Mouse (Mus musculus): ENCODE measurements around the gene Leng8.

DNA sequence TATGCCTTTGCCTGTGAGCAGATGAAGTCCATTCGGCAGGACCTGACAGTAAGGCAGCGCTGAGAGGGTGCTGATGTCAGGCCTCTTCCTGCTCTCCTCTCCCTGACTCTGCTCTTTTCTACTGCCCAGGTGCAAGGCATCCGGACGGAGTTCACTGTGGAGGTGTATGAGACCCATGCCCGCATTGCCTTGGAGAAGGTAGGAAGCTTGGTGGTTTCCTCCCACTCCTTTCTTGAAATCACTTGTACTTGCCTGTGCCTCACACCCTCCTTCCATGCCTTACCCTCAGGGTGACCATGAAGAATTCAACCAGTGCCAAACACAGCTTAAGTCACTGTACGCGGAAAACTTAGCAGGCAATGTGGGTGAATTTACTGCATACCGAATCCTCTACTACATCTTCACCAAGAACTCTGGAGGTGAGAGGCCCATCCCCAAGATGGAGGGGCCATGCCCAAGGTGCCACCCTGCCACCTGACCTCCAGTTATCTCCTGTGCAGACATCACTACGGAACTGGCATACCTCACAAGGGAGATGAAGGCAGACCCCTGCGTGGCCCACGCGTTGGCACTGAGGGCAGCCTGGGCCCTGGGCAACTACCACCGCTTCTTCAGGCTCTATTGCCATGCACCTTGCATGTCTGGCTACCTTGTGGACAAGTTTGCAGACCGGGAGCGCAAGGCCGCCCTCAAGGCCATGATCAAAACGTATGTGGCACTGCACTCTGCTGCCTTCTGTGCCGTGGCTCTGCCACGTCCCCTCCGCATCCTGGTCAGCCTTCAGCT lies 8.1 kb downstream of the Leng8 start:
- TF ChIP-seq CTCF (conservative IDR thresholded peaks at IDR 0.05; ENCODE audit: insufficient read depth, insufficient read length, low read depth, low read length) (no peak), POLR2A (IDR thresholded peaks at IDR 0.05; ENCODE audit: low read depth, low read length) (no peak)

Data from kidney, adult 2 months (tissue).